Mouse (Mus musculus): ENCODE results near the gene Pdhb.
"Not testable (repeated sequence)": the region's sequence is repeated elsewhere in the genome, so short reads cannot be mapped to it uniquely, and the experiment has no call there.

Gene Pdhb

GRCm38 (mm10) chr14:8127971-8128370 is 44.9 kb downstream of the Pdhb start:
- no peak for DNase-seq

- no peak for DNase-seq
Observed at GRCm38 (mm10) chr14:8124046-8124881, 48.6 kb downstream of the Pdhb start.

- DNase-seq: not testable (repeated sequence)
Observed at GRCm38 (mm10) chr14:8123611-8124010, 49.2 kb downstream of the Pdhb start.

GRCm38 (mm10) chr14:8123141-8123540 is 49.7 kb downstream of the Pdhb start:
- DNase-seq: no peak

GRCm38 (mm10) chr14:8119904-8120303 is 52.9 kb downstream of the Pdhb start:
- no peak for DNase-seq

GRCm38 (mm10) chr14:8119454-8119853 is 53.4 kb downstream of the Pdhb start:
- no peak for DNase-seq

- no peak for DNase-seq
Observed at GRCm38 (mm10) chr14:8117371-8117770, 55.5 kb downstream of the Pdhb start.

Measured in kidney, adult 9 months (tissue).